8 mouse cellular contexts compared by ENCODE assay signal in genomic region chrY:897393-898227, GRCm38 (mm10). TPM values are rescaled to one million over a fixed set of nuclear protein-coding genes. Genes with fewer than 3 reads are reported as not detected.
DNase-seq lines count a peak whose midpoint lies in the region; ATAC-seq and TF ChIP-seq lines count a peak whose summit lies in the region.

TSS of gene Kdm5d (plus strand) at chrY:897788.

- H3K4me2 ChIP-seq in embryonic facial prominence, embryonic 13.5 days = peak within 1 kb of the TSS; percentile 38
- no peak within 1 kb of the TSS for H3K4me2 ChIP-seq in heart, embryonic 12.5 days

- no peaks in the 10 kb centered on the region; the same call in 1 of the 2 replicates for H3K36me3 ChIP-seq in spleen, adult 2 months (ENCODE audit: control insufficient read depth, insufficient read depth, low read length)
- peaks cover 3% of the 10 kb centered on the region; the same call in 1 of the 2 replicates for H3K36me3 ChIP-seq in embryonic facial prominence, embryonic 13.5 days
- H3K36me3 ChIP-seq in heart, embryonic 12.5 days = no peaks in the 10 kb centered on the region
- H3K36me3 ChIP-seq in megakaryocyte, embryonic 14.5 days (replicated peaks; ENCODE audit: low read length) = no peaks in the 10 kb centered on the region

- WGBS in spleen, adult 2 months = 3% methylated on average over 24 of the region's 34 CpGs
- WGBS in embryonic facial prominence, embryonic 13.5 days = under 1% methylated on average over 34 of the region's 34 CpGs
- 5% methylated on average over 34 of the region's 34 CpGs for WGBS in heart, embryonic 12.5 days

- no peak for TF ChIP-seq CTCF in spleen, adult 2 months (IDR thresholded peaks at IDR 0.05; ENCODE audit: extremely low read depth, insufficient read depth, insufficient read length, insufficient replicate concordance)

- no peaks in the 10 kb centered on the region for H3K27me3 ChIP-seq in spleen, adult 2 months (ENCODE audit: control insufficient read depth, insufficient read depth, low read length)
- H3K27me3 ChIP-seq in embryonic facial prominence, embryonic 13.5 days = no peaks in the 10 kb centered on the region
- H3K27me3 ChIP-seq in heart, embryonic 12.5 days (replicated peaks) = no peaks in the 10 kb centered on the region
- H3K27me3 ChIP-seq in megakaryocyte, embryonic 14.5 days (replicated peaks) = no peaks in the 10 kb centered on the region

- DNase-seq in spleen, adult 2 months (ENCODE audit: low read depth in 1 of 2, low spot score in 2 of 2) = peak; percentile 48 to 68
- no peak for DNase-seq in spleen, adult 12 weeks (ENCODE audit: low spot score)
- peak; percentile 71 for DNase-seq in kidney, postnatal 10 days
- DNase-seq in right cerebral cortex, postnatal 25 days = peak; percentile 17
- no peak for DNase-seq in ovary, adult 18-20 months (ENCODE audit: low spot score)

- H3K9me3 ChIP-seq in embryonic facial prominence, embryonic 13.5 days = no peaks in the 10 kb centered on the region
- H3K9me3 ChIP-seq in heart, embryonic 12.5 days (replicated peaks) = no peaks in the 10 kb centered on the region
- no peaks in the 10 kb centered on the region for H3K9me3 ChIP-seq in megakaryocyte, embryonic 14.5 days

- H3K4me3 ChIP-seq in spleen, adult 2 months (ENCODE audit: extremely low read depth, insufficient read depth, insufficient read length) = peak within 1 kb of the TSS; percentile 64
- H3K4me3 ChIP-seq in embryonic facial prominence, embryonic 13.5 days = peak within 1 kb of the TSS; percentile 44
- H3K4me3 ChIP-seq in heart, embryonic 12.5 days = peak within 1 kb of the TSS; percentile 50
- H3K4me3 ChIP-seq in megakaryocyte, embryonic 14.5 days (replicated peaks) = peak within 1 kb of the TSS; percentile 89

- no peaks in the 10 kb centered on the region for H3K4me1 ChIP-seq in spleen, adult 2 months (ENCODE audit: control insufficient read depth, insufficient read depth, insufficient read length)
- H3K4me1 ChIP-seq in embryonic facial prominence, embryonic 13.5 days = no peaks in the 10 kb centered on the region
- H3K4me1 ChIP-seq in heart, embryonic 12.5 days (replicated peaks) = no peaks in the 10 kb centered on the region
- no peaks in the 10 kb centered on the region for H3K4me1 ChIP-seq in megakaryocyte, embryonic 14.5 days

- no peak for TF ChIP-seq POLR2A in spleen, adult 2 months (IDR thresholded peaks at IDR 0.05; ENCODE audit: low read depth, low read length)

- no peak within 1 kb of the TSS; the same call in 1 of the 2 replicates for H3K27ac ChIP-seq in spleen, adult 2 months (ENCODE audit: insufficient read depth, low read length)
- H3K27ac ChIP-seq in embryonic facial prominence, embryonic 13.5 days = no peak within 1 kb of the TSS
- H3K27ac ChIP-seq in heart, embryonic 12.5 days (ENCODE audit: poor library complexity, severe bottlenecking) = no peak within 1 kb of the TSS

- peak within 1 kb of the TSS; percentile 61 for H3K9ac ChIP-seq in embryonic facial prominence, embryonic 13.5 days
- H3K9ac ChIP-seq in heart, embryonic 12.5 days = no peak within 1 kb of the TSS; the same call in 1 of the 2 replicates

- ATAC-seq in embryonic facial prominence, embryonic 13.5 days (ENCODE audit: insufficient number of reproducible peaks, insufficient read depth, low FRiP score, low TSS enrichment, low read depth) = no peak
- ATAC-seq in heart, embryonic 12.5 days (ENCODE audit: insufficient number of reproducible peaks, low FRiP score) = no peak

RNA-seq across cellular contexts. Expression of gene Kdm5d, which starts in this region (rescaled TPM):
- polyA plus RNA-seq in spleen, adult 2 months (2012; rRNA removed) = 5.6 and 6.2 TPM in 2 replicates
- 8.7 and 13.2 TPM in 2 replicates for polyA plus RNA-seq in embryonic facial prominence, embryonic 13.5 days (2015; fragmentation: Nextera tagmentation; extraction: Ambion mirVana)
- 7.7 TPM in 2 replicates for polyA plus RNA-seq in heart, embryonic 12.5 days (2016; fragmentation: Nextera tagmentation; extraction: Ambion mirVana)
- 0.03 TPM in 1 of 2 replicates, not detected in the other for polyA plus RNA-seq in megakaryocyte, embryonic 14.5 days (2012; ENCODE audit: insufficient read depth, low replicate concordance)

Comparison
In these comparisons a context has a peak if more than half of its experiments do, and no peak if none do; other contexts are left out.
1. DNase-seq: peak in spleen, adult 2 months (2 of 2), kidney, postnatal 10 days (single experiment) and right cerebral cortex, postnatal 25 days (single experiment); none in spleen, adult 12 weeks (single experiment) and ovary, adult 18-20 months (single experiment).
2. Peak in every context shown above with its lines, with median percentiles within 50 percentile points of each other: H3K4me3 ChIP-seq.